ENCODE assay signal across 7 mouse cellular contexts in the genomic region with DNA sequence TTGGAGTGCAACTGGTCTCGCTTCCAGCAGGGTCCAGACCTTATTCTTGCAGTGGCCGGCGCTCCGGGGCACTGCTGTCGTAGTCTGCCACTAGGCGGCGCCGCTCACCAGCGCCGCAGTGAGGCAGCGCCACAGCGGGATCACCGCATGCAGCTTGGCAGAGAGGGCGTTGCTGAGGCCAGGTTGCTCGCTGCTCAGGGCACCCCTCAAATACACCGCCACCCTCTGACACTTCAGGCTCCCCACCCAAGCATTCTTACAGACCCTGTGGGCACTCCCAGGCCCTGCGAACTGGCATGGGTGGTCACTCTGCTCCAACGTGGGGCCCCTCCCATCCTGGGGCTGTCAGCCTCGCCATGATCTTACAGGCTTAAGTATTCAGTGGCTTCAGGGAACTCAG. TPM values are rescaled to one million over a fixed set of nuclear protein-coding genes. Genes with fewer than 3 reads are reported as not detected.
A peak's percentile ranks its signal among the peaks of the same experiment; 100 is the strongest.
DNase-seq lines count a peak whose midpoint lies in the region; ATAC-seq lines count a peak whose summit lies in the region.

No protein-coding gene starts in this region.

- intact Hi-C loops in gastrocnemius, postnatal 36 days (cut with DNase I), result loop anchor here (5.0 kb wide), 1 partner anchor 210 kb away; no protein-coding TSS in a partner anchor

- no peak overlapping the region for H3K27ac ChIP-seq in intestine, embryonic 14.5 days (ENCODE audit: low read depth)
- peak overlapping the region; percentile 48 for H3K27ac ChIP-seq in limb, embryonic 10.5 days
- H3K27ac ChIP-seq in midbrain, embryonic 11.5 days (ENCODE audit: low read depth, low read length), result no peak overlapping the region

- no peaks in the 10 kb centered on the region for H3K9me3 ChIP-seq in intestine, embryonic 14.5 days (ENCODE audit: control insufficient read depth, low read length)
- no peaks in the 10 kb centered on the region for H3K9me3 ChIP-seq in limb, embryonic 10.5 days (replicated peaks)
- no peaks in the 10 kb centered on the region for H3K9me3 ChIP-seq in midbrain, embryonic 11.5 days (ENCODE audit: control insufficient read depth, low read length)

- H3K36me3 ChIP-seq in intestine, embryonic 14.5 days (ENCODE audit: control insufficient read depth, insufficient read depth, low read length), result no peaks in the 10 kb centered on the region
- H3K36me3 ChIP-seq in limb, embryonic 10.5 days, result no peaks in the 10 kb centered on the region
- no peaks in the 10 kb centered on the region for H3K36me3 ChIP-seq in midbrain, embryonic 11.5 days (ENCODE audit: control insufficient read depth, insufficient read depth, low read length)

- H3K27me3 ChIP-seq in intestine, embryonic 14.5 days (replicated peaks; ENCODE audit: control insufficient read depth, insufficient read depth, low read length), result no peaks in the 10 kb centered on the region
- peaks cover 13% of the 10 kb centered on the region for H3K27me3 ChIP-seq in limb, embryonic 10.5 days (ENCODE audit: low read depth, poor library complexity, severe bottlenecking)
- H3K27me3 ChIP-seq in midbrain, embryonic 11.5 days (ENCODE audit: control insufficient read depth, insufficient read depth, low read length), result no peaks in the 10 kb centered on the region

- H3K9ac ChIP-seq in intestine, embryonic 14.5 days (ENCODE audit: low read length), result peak overlapping the region; percentile 39
- peak overlapping the region; percentile 59 for H3K9ac ChIP-seq in midbrain, embryonic 11.5 days (ENCODE audit: low read length)

- H3K4me1 ChIP-seq in intestine, embryonic 14.5 days (replicated peaks; ENCODE audit: control insufficient read depth, insufficient read depth, low read length), result 0 out of 2 replicates have a peak, but pooled peaks cover 3% of the 10 kb centered on the region
- H3K4me1 ChIP-seq in limb, embryonic 10.5 days, result peaks cover 12% of the 10 kb centered on the region
- no peaks in the 10 kb centered on the region for H3K4me1 ChIP-seq in midbrain, embryonic 11.5 days (ENCODE audit: control insufficient read depth, insufficient read depth, low read length)

- H3K4me3 ChIP-seq in intestine, embryonic 14.5 days (ENCODE audit: low read depth, low read length), result peak overlapping the region; percentile 41
- H3K4me3 ChIP-seq in limb, embryonic 10.5 days, result peak overlapping the region; percentile 56
- peak overlapping the region; percentile 36 for H3K4me3 ChIP-seq in midbrain, embryonic 11.5 days (ENCODE audit: low read depth, low read length)

- peak overlapping the region; percentile 78 for H3K4me2 ChIP-seq in intestine, embryonic 14.5 days (ENCODE audit: low read length)
- H3K4me2 ChIP-seq in midbrain, embryonic 11.5 days, result peak overlapping the region; percentile 76

- WGBS in intestine, embryonic 14.5 days, result under 1% methylated on average over 19 of the region's 19 CpGs
- WGBS in limb, embryonic 10.5 days, result under 1% methylated on average over 19 of the region's 19 CpGs
- under 1% methylated on average over 19 of the region's 19 CpGs for WGBS in midbrain, embryonic 11.5 days

- DNase-seq in adrenal gland, postnatal 36 days, result peak; percentile 79 to 85
- DNase-seq in embryo, embryonic 11 days, result peak; percentile 93
- DNase-seq in gastrocnemius, postnatal 36 days, result peak; percentile 44 to 63
- peak; percentile 90 for DNase-seq in intestine, embryonic 14.5 days (ENCODE audit: low spot score)
- DNase-seq in limb, embryonic 10.5 days (ENCODE audit: low spot score), result peak; percentile 92
- peak; percentile 98 for DNase-seq in midbrain, embryonic 11.5 days (ENCODE audit: low spot score, missing footprints)
- DNase-seq in right cerebral cortex, postnatal 4 days, result peak; percentile 84

- ATAC-seq in intestine, embryonic 14.5 days (replicated peaks; ENCODE audit: low FRiP score, low TSS enrichment, low read depth), result peak; percentile 71
- peak; percentile 93 for ATAC-seq in midbrain, embryonic 11.5 days (ENCODE audit: low FRiP score)

RNA-seq across cellular contexts. Expression of gene Rab6b, which starts 19.3 kb away (rescaled TPM):
- 1 to 10 TPM; 2.8 to 3.0 TPM for total RNA-seq in adrenal gland, postnatal 36 days (2021)
- total RNA-seq in gastrocnemius, postnatal 36 days (2021), result under 1 TPM; 0.66 to 0.81 TPM
- polyA plus RNA-seq in intestine, embryonic 14.5 days (2014; fragmentation: Nextera tagmentation; extraction: Ambion mirVana), result 5.1 and 5.6 TPM in 2 replicates
- 1.2 and 2.1 TPM in 2 replicates for polyA plus RNA-seq in limb, embryonic 10.5 days (2016; fragmentation: Nextera tagmentation; extraction: Ambion mirVana)
- polyA plus RNA-seq in midbrain, embryonic 11.5 days (2014; fragmentation: Nextera tagmentation; extraction: Ambion mirVana), result 16.5 and 16.7 TPM in 2 replicates
